Comparison of ENCODE assay signal across 12 mouse cellular contexts in the genomic region with DNA sequence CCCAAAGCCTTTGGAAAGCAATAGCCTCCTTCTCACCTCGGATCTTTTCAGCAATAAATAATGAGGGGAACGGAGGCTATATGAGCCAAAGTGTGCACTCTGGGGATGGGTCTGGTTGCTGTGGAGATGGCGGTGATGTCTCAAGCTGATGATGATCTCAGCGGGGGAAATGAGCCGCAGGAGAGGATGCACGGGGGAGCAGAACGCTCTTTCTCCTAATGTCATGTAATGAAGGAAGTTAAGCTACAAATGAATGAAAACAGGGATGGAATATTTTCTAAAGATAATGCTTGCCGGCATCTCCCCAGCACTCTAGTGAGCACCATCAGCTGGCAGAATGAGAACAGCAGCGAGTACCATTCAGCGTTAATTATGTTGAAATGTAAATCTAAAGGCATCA.
A peak's percentile ranks its signal among the peaks of the same experiment; 100 is the strongest.
DNase-seq lines count a peak whose midpoint lies in the region; ATAC-seq lines count a peak whose summit lies in the region.
"Had no signal": no experiment of that assay in that cellular context is flagged by ENCODE, and none has a peak within 500 bp of the region (broad histone marks: within the 10 kb centered on the region; RNA-seq: fewer than 3 reads in every experiment).

No protein-coding gene starts in this region.

- H3K9ac ChIP-seq in neural tube, embryonic 12.5 days, result no peak overlapping the region
- no peak overlapping the region for H3K9ac ChIP-seq in hindbrain, embryonic 15.5 days

- no peaks in the 10 kb centered on the region for H3K27me3 ChIP-seq in neural tube, embryonic 12.5 days (replicated peaks)
- H3K27me3 ChIP-seq in hindbrain, embryonic 15.5 days, result no peaks in the 10 kb centered on the region

- intact Hi-C loops in gastrocnemius, postnatal 36 days (cut with DNase I), result no loop called here

- H3K27ac ChIP-seq in neural tube, embryonic 12.5 days, result no peak overlapping the region
- H3K27ac ChIP-seq in hindbrain, embryonic 15.5 days (replicated peaks), result peak overlapping the region; percentile 76

- peaks cover 24% of the 10 kb centered on the region for H3K4me1 ChIP-seq in neural tube, embryonic 12.5 days
- peaks cover 28% of the 10 kb centered on the region for H3K4me1 ChIP-seq in hindbrain, embryonic 15.5 days (replicated peaks)

- WGBS in neural tube, embryonic 12.5 days, result 39% methylated on average over 10 of the region's 10 CpGs
- WGBS in hindbrain, embryonic 15.5 days, result 17% methylated on average over 10 of the region's 10 CpGs

- H3K4me2 ChIP-seq in neural tube, embryonic 12.5 days (replicated peaks), result peak overlapping the region; percentile 36; the same call in 1 of the 2 replicates
- peak overlapping the region; percentile 48 for H3K4me2 ChIP-seq in hindbrain, embryonic 15.5 days
- H3K4me2 ChIP-seq: liver, embryonic 11.5 days had no signal

- H3K4me3 ChIP-seq in neural tube, embryonic 12.5 days, result no peak overlapping the region
- H3K4me3 ChIP-seq in hindbrain, embryonic 15.5 days, result peak overlapping the region; percentile 11; the same call in 1 of the 2 replicates

- ATAC-seq in neural tube, embryonic 12.5 days (ENCODE audit: low FRiP score, low read depth), result peak; percentile 39; the same call in 1 of the 2 replicates
- ATAC-seq in hindbrain, embryonic 15.5 days (ENCODE audit: low FRiP score, low read depth), result peak; percentile 57; the same call in 1 of the 2 replicates

- H3K36me3 ChIP-seq in neural tube, embryonic 12.5 days, result no peaks in the 10 kb centered on the region
- no peaks in the 10 kb centered on the region for H3K36me3 ChIP-seq in hindbrain, embryonic 15.5 days

- H3K9me3 ChIP-seq in neural tube, embryonic 12.5 days, result no peaks in the 10 kb centered on the region
- H3K9me3 ChIP-seq in hindbrain, embryonic 15.5 days, result no peaks in the 10 kb centered on the region

- DNase-seq in gastrocnemius, adult 18-20 months (ENCODE audit: low spot score), result peak; percentile 4
- no peak for DNase-seq in gastrocnemius, postnatal 36 days
- no peak for DNase-seq in neural tube, embryonic 10.5 days (ENCODE audit: extremely low spot score, low spot score)
- peak; percentile 45 for DNase-seq in retina, postnatal 1 day
- no peak for DNase-seq in ovary, postnatal 36 days (ENCODE audit: low spot score)
- no peak for DNase-seq in B cell, adult 2 months
- DNase-seq: embryo, embryonic 11 days; heart, postnatal 4 days; lung, postnatal 14 days had no signal

Comparison
In these comparisons a context has a peak if more than half of its experiments do, and no peak if none do; other contexts are left out.
1. DNase-seq: peak in gastrocnemius, adult 18-20 months (single experiment) and retina, postnatal 1 day (single experiment); none in gastrocnemius, postnatal 36 days (0 of 2), neural tube, embryonic 10.5 days (single experiment), ovary, postnatal 36 days (single experiment) and B cell, adult 2 months (0 of 2).